Mouse (Mus musculus) splenic B cell, adult 2 months (primary cell): ENCODE data around the gene Scyl2.

ENCODE experiments used
- DNase-seq: peaks from one replicate; pipeline ENCODE4 v3.0.0-alpha.2; 2011; ENCODE audit warnings: low read depth, low spot score
- H3K27me3 ChIP-seq: 2 replicates; pipeline ENCODE4 v1.6.1; 2012; ENCODE audit warnings: mild to moderate bottlenecking, low read length, moderate library complexity, mixed read lengths; ENCODE audit not compliant: control insufficient read depth, poor library complexity, insufficient read depth, severe bottlenecking
- H3K36me3 ChIP-seq: 2 replicates; pipeline ENCODE4 v1.6.1; 2012; ENCODE audit warnings: mild to moderate bottlenecking, low read length, moderate library complexity, mixed read lengths; ENCODE audit not compliant: control insufficient read depth, poor library complexity, insufficient read depth, severe bottlenecking

Scyl2 gene

DNA sequence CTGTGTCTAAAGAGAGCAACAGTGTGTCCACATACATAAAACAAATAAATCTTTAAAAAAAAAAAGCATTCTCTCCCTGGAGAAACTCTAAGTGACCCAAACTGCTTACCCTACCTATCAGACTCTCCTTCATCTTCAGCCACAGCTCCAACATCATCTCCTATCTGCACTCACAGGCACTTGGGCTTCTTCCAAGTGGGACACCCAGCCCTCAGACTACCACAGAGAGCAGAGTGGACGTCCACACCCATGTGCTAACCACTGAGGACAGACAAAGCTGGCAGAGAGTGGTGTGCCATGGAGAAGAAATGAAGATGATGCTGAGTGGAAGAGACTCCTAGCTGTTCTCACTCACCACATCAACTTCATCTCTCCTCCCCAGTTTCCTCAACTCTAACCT, 90.6 kb downstream of the Scyl2 start:
- Histone ChIP-seq H3K36me3 (no peaks in the 10 kb centered on the region), H3K27me3 (no peaks in the 10 kb centered on the region)
- DNase-seq, result no peak

DNA sequence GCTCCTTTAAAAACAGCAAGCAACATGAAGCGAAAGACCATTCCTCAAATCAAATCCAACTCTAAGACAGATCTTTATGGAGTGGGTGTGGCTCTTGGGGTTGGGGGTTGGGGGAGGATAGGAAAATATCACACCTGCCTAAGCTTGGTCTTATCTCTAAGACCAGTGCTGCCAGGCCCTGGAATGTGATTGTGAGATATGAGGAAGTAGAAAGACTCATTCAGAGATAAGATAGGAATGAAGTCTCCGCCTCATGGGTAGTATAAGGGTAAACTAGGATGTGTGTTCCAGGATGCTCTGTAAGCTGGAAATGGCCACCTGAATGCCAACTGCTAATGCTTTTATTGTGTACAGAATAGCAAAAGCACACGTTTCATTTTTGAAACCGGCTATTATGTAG, 91.8 kb downstream of the Scyl2 start:
- Histone ChIP-seq H3K27me3 (no peaks in the 10 kb centered on the region), H3K36me3 (no peaks in the 10 kb centered on the region)
- DNase-seq, result no peak

- no peaks in the 10 kb centered on the region for H3K27me3 ChIP-seq
- H3K36me3 ChIP-seq, result no peaks in the 10 kb centered on the region
- no peak for DNase-seq
Observed at GRCm38 (mm10) chr10:89592797-89593196, 93.3 kb downstream of the Scyl2 start.

DNA sequence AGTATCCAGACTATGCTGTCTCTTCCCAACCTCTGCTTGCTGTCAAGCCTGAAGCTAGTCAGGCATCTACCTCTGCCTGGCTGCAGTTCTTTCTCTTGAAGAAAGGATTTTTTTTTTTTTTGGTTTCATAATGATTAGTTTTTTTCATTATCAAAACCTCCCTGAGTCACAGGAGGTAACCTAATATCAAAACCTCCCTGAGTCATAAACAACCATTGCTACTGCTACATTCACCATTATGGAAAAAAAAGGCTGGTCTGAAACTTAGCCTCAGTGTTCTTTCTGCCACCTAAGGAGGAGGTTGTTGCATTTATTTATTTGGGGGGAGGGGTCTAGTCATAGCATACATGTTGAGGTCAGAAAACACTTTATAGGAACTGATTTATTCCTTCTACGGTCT, 96.2 kb downstream of the Scyl2 start:
- no peak for DNase-seq
- no peaks in the 10 kb centered on the region for H3K27me3 ChIP-seq
- no peaks in the 10 kb centered on the region for H3K36me3 ChIP-seq
